Mouse (Mus musculus): ENCODE results near the gene Wipi1.

GRCm38 (mm10) chr11:109539290-109539689, 72.5 kb downstream of the Wipi1 start:
- no peak for TF ChIP-seq CTCF (IDR thresholded peaks at IDR 0.05; ENCODE audit: low read depth)
- no peak for TF ChIP-seq EP300 (IDR thresholded peaks at IDR 0.05; ENCODE audit: low read depth)
